ENCODE assay signal across 8 mouse cellular contexts in the genomic region with DNA sequence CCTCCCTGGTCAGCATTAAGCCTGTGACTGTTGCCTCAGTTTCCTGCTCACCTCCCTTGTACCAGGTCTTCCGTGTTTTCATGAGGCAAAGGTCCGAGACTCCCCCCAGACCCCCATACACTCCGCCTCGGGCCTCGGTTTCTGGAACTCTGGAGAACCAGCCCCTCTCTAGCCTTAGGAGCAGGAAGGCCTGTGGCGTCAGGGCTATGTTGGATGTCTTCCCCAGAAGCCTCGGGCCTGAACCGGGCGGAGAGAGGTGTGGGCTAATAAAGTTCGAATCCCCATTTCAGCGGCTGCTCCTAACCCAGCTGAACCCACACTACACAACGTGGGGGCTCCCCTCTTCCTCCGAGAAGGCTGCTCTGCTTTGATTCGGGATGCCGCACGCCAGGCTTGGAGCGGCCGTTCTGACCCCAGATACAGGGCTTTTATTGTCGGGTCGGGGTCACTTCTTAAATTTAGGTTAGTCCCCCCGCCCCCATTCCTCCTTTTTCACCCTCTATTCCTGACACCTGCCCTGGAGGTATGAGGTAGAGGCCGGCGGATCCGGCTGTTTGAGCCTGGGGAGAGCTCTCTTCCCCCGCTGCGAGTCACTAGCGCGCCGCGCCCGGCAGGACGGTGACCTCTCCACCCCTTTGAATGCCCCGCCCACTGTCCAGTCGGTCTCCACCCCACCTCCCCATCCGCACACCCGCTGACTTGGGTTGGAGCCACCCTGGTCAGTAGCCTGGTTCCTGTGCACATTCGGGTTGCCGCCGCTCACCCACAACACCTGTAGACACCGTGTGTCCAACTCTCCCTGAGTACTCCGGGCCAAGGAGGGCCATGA. TPM values are rescaled to one million over a fixed set of nuclear protein-coding genes. Genes with fewer than 3 reads are reported as not detected.
A peak's percentile ranks its signal among the peaks of the same experiment; 100 is the strongest.
DNase-seq lines count a peak whose midpoint lies in the region; ATAC-seq and TF ChIP-seq lines count a peak whose summit lies in the region.

Gene Esam, plus strand, starts transcription at position 683 of the 829 bp plus-strand sequence.

- no peaks in the 10 kb centered on the region for H3K9me3 ChIP-seq in forebrain, embryonic 12.5 days
- no peaks in the 10 kb centered on the region for H3K9me3 ChIP-seq in lung, embryonic 15.5 days

- H3K27ac ChIP-seq in forebrain, embryonic 12.5 days = no peak within 1 kb of the TSS
- H3K27ac ChIP-seq in lung, embryonic 15.5 days = peak within 1 kb of the TSS; percentile 87
- H3K27ac ChIP-seq in small intestine, adult 2 months (ENCODE audit: insufficient read depth, low read depth, low read length) = peak within 1 kb of the TSS; percentile 73

- peaks cover 71% of the 10 kb centered on the region for H3K27me3 ChIP-seq in forebrain, embryonic 12.5 days
- peaks cover 27% of the 10 kb centered on the region for H3K27me3 ChIP-seq in lung, embryonic 15.5 days
- H3K27me3 ChIP-seq in small intestine, adult 2 months (ENCODE audit: control insufficient read depth, insufficient read depth, low read length) = 0 out of 2 replicates have a peak, but pooled peaks cover 3% of the 10 kb centered on the region

- peaks cover 33% of the 10 kb centered on the region for H3K4me1 ChIP-seq in forebrain, embryonic 12.5 days
- peaks cover 40% of the 10 kb centered on the region for H3K4me1 ChIP-seq in lung, embryonic 15.5 days
- peaks cover 8% of the 10 kb centered on the region for H3K4me1 ChIP-seq in small intestine, adult 2 months (ENCODE audit: control insufficient read depth, insufficient read depth, insufficient read length, low read length)

- no peak within 1 kb of the TSS for H3K9ac ChIP-seq in forebrain, embryonic 12.5 days
- peak within 1 kb of the TSS; percentile 41 for H3K9ac ChIP-seq in lung, embryonic 15.5 days

- intact Hi-C loops in heart, postnatal 14 days (cut with DNase I) = loop anchor here (2.0 kb wide), 1 partner anchor 85 kb away; the partner anchor contains the start of gene Spa17

- ATAC-seq in forebrain, embryonic 12.5 days (ENCODE audit: low FRiP score) = no peak
- ATAC-seq in lung, embryonic 15.5 days (ENCODE audit: borderline replicate concordance, extremely low read depth, low FRiP score, low TSS enrichment) = peak; percentile 25; the same call in 1 of the 2 replicates

- H3K36me3 ChIP-seq in forebrain, embryonic 12.5 days (replicated peaks) = peaks cover 15% of the 10 kb centered on the region
- H3K36me3 ChIP-seq in lung, embryonic 15.5 days = peaks cover 19% of the 10 kb centered on the region
- H3K36me3 ChIP-seq in small intestine, adult 2 months (ENCODE audit: control insufficient read depth, insufficient read depth, low read length) = peaks cover 6% of the 10 kb centered on the region; the same call in 1 of the 2 replicates

- H3K4me3 ChIP-seq in forebrain, embryonic 12.5 days (replicated peaks) = peak within 1 kb of the TSS; percentile 10
- peak within 1 kb of the TSS; percentile 36 for H3K4me3 ChIP-seq in lung, embryonic 15.5 days
- H3K4me3 ChIP-seq in small intestine, adult 2 months (ENCODE audit: low read depth, low read length) = peak within 1 kb of the TSS; percentile 61

- peak; percentile 60 to 78 for DNase-seq in urinary bladder, adult 18-20 months (ENCODE audit: low spot score in 2 of 2)
- DNase-seq in urinary bladder, postnatal 10 days (ENCODE audit: low spot score) = no peak
- DNase-seq in heart, postnatal 14 days = peak; percentile 85 to 86
- peak; percentile 77 to 84 for DNase-seq in kidney, postnatal 4 days
- no peak for DNase-seq in frontal cortex, postnatal 25 days (ENCODE audit: low spot score in 2 of 2)

- 3% methylated on average over 41 of the region's 41 CpGs for WGBS in forebrain, embryonic 12.5 days
- WGBS in lung, embryonic 15.5 days = 9% methylated on average over 41 of the region's 41 CpGs
- WGBS in small intestine, adult 2 months = 35% methylated on average over 41 of the region's 41 CpGs

- TF ChIP-seq CTCF in small intestine, adult 2 months (IDR thresholded peaks at IDR 0.05; ENCODE audit: extremely low read depth, insufficient read length, insufficient replicate concordance, low read depth, low read length) = no peak

- peak; percentile 10; the same call in 1 of the 2 replicates for TF ChIP-seq POLR2A in small intestine, adult 2 months (IDR thresholded peaks at IDR 0.05; ENCODE audit: low read depth, low read length)

- H3K4me2 ChIP-seq in forebrain, embryonic 12.5 days = no peak within 1 kb of the TSS
- peak within 1 kb of the TSS; percentile 78 for H3K4me2 ChIP-seq in lung, embryonic 15.5 days

RNA-seq across cellular contexts. Expression of gene Esam, which starts in this region (rescaled TPM):
- polyA plus RNA-seq in forebrain, embryonic 12.5 days (2016; fragmentation: Nextera tagmentation; extraction: Ambion mirVana) = 23.2 and 24.3 TPM in 2 replicates
- 100 to 1,000 TPM; 112 to 121 TPM for total RNA-seq in heart, postnatal 14 days (2021)
- polyA plus RNA-seq in lung, embryonic 15.5 days (2015; fragmentation: Nextera tagmentation; extraction: Ambion mirVana) = 167 and 178 TPM in 2 replicates
- polyA plus RNA-seq in small intestine, adult 2 months (2012; rRNA removed) = 10.1 and 13.6 TPM in 2 replicates

Comparison
In these comparisons a context has a peak if more than half of its experiments do, and no peak if none do; other contexts are left out.
1. DNase-seq: peak in urinary bladder, adult 18-20 months (2 of 2), heart, postnatal 14 days (2 of 2) and kidney, postnatal 4 days (2 of 2); none in urinary bladder, postnatal 10 days (single experiment) and frontal cortex, postnatal 25 days (0 of 2).
2. H3K4me3 ChIP-seq: peak in every context shown above with its lines; median percentile 61 in small intestine, adult 2 months; 36 in lung, embryonic 15.5 days; 10 in forebrain, embryonic 12.5 days.